Mouse (Mus musculus): ENCODE data around the gene Gnptab.
"Not testable (repeated sequence)": the region's sequence is repeated elsewhere in the genome, so short reads cannot be mapped to it uniquely, and the experiment has no call there.

Gene Gnptab

DNA sequence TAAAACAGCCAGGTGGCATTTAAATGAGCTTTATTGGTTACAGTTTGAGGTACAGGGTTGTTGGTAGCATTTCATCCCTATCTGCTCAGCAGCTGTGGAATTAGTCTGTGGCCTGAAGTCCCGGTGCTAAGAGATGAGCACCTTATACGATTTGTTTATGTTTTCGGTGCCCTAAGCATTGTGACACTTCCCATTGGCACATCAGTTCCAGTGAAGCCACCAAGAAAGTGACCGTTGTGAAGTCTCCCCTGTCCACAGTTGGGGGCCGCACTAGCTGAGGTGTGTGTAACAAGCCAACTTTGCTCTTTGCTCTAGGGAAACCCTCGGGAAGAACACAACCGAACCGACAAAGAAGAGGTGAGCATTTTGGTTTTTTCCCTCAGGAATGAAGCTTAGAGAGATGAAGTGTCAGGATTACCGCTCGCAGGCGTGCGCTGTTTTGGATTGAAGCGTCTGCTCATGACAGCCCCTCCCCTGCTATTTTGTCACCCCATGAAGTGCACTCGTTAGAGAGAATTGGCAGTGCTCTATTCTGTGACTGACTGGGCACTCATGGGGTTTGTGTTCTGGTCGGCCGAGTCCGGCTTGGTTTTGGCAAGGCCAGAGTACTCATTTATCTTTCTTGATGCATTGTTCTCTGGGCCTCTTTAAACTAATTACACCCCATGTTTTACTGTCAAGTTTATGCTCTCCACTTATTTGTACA is 33.5 kb downstream of the Gnptab start:
- no peak for DNase-seq (ENCODE audit: low spot score in 2 of 2)

DNA sequence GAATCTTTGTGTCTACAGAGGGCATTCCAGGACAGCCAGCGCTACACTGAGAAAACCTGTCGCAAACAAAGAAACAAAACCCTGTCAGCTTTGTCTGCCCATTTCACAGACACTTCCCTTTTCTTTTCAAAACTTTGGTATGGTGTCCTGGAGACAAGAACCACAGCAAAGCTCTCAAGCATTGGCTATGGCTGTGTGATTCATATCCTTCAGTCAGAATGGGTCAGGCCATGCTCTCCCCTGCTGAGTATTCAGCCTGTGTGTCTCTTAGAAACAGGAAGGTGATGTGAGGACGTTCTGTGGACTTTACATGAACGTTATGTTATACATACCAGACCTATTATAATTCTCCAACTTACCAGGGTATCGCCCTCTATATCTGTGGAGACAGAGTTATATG is 38.8 kb downstream of the Gnptab start:
- DNase-seq (ENCODE audit: low spot score in 2 of 2) = no peak

DNA sequence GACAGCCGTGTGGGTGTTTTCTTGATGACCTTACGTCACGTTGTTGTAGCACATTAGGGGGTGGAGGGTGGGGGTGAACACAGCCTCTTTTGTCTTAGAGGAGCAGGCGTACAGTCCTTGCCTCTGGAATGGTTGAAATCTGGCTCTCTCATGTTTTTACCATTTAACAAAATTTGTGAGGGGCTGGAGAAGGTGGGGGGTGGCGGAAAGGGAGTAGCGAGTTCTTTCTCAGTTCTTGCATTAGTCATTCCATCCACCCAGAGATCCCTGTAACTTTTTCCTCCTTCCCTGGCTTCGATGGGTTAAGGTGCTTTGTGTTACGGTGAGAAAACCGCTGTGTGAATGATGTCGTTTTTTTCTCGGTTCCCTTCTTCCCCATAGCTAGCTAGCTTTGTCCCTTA is 41.2 kb downstream of the Gnptab start:
- DNase-seq (ENCODE audit: low spot score in 2 of 2) = no peak

DNA sequence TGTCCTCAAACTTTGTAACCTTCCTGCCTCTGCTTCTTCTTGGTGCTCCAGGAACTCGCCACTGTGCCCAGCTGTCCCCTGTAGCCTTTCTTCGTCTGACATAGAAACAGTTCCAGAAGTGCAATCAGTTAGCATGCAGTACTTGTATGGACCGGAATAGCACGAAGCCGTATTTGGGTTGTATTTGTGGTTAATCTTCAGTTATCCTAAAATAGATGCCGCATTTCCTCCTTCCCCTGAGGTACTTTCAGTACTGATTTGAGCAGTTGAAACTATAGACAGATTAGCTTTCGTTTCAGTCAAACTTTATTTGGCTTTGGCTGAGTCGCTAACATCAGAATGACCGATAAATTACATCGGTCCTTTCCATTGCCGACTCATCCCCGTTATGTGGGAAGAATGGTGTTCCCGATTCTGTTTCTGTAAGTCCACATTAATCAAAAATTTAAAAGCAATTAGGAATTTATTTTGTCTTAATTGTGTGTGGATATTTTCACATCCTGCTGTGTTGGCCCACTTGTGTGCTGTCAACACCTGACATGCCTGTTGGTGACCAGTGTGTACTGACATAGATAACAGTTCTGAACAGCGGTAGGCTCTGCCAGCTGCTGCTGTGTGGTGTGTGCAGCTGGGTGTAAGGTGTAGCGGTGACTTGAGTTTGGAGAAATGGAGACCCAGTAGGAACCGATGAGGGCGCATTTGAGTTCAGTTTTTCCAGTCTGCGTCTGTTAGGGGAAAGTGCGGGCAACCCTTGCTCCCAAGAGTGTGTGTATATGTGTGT is 41.9 kb downstream of the Gnptab start:
- DNase-seq (ENCODE audit: low spot score in 2 of 2) = no peak

- peak in 1 of 2 experiments; percentile 28 for DNase-seq (ENCODE audit: low spot score in 2 of 2)
Measured at GRCm38 (mm10) chr10:88426158-88426816, 47.4 kb downstream of the Gnptab start.

DNA sequence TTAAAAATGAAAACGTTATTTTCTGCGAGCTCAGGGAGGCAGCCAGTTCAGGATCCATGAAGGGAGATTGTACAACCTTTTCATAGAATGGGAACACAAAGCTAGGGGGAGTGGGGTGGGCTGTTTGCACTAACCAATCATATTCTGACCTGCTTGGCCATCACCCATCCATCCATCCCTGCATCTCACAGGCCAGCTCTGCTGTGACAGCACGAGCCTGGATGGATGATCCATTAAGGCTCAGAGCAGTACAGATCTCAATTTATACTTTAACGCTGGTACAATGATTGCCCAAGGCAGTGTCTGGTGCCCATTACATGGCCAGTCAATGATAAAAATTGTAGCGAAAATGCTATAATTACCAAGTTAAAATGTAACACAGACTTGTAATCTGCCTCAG is 48.0 kb downstream of the Gnptab start:
- no peak for DNase-seq (ENCODE audit: low spot score in 2 of 2)

DNA sequence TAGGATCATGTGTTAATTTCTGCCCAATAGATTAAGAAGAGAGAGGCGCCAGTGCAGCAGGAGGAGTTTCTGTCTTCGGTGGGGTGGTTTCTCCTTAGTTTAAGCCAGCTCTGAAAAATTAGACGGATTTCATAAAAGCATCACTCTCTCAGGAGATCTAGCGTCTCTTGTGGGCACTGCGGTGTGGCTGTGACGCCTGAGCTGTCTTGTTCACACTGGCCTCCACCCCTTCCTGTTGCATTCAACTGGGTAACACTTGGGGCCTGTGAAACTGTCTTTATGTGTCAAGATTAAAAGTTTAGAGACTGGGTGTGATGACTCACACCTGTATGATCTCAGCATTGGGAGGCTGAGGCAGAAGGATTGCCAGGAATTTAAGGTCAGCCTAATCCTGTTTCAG is 49.1 kb downstream of the Gnptab start:
- DNase-seq (ENCODE audit: low spot score in 2 of 2) = no peak

DNA sequence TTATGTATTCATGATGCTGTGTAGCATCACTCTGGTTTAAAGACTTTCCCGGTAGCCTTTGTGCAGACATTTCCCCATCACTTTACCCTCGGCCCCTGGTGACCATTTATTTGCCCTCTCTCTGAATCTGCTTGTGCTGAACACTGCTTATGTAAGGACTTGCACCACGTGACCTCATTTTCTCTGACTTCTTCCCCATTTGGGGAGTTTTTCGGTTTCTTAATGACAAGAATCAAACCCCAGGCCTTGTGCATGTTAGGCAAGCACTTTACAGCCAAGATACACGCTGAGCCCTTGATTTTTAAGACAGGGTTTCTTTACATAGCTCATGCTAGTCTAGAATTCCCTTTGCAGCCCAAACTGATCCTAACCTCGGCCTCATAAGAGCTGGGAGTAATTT is 62.3 kb downstream of the Gnptab start:
- DNase-seq (ENCODE audit: low spot score in 2 of 2) = no peak

GRCm38 (mm10) chr10:88451221-88451620 is 72.3 kb downstream of the Gnptab start:
- DNase-seq (ENCODE audit: low spot score in 2 of 2) = no peak

GRCm38 (mm10) chr10:88451990-88452389 is 73.1 kb downstream of the Gnptab start:
- no peak for DNase-seq (ENCODE audit: low spot score in 2 of 2)

DNA sequence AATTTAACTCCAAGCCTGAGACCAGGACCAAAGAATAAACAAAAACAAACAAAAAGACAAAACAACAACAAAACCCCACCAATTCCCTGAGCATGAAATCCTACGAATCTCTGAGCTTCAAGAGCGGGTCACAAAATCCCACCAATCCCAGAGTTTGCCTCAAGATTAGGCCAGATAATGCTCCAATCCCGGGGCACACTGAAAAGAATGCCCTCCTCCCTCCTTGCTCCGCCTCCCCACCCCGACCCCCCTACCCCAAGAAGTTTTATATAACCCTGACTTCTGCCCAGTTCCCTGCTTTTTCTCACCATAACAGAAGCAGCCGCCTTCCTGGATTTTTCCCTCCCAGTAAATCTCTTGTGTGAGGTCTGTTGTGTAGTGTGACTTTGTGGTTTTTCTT is 78.9 kb downstream of the Gnptab start:
- DNase-seq (ENCODE audit: low spot score in 2 of 2) = no peak

GRCm38 (mm10) chr10:88459502-88459992 is 80.6 kb downstream of the Gnptab start, which contains the start of gene Sycp3:
Gene Sycp3, plus strand, starts transcription at chr10:88459569.
- DNase-seq (ENCODE audit: low spot score in 2 of 2) = no peak

- DNase-seq (ENCODE audit: low spot score in 2 of 2) = no peak
Measured at GRCm38 (mm10) chr10:88460122-88460820, 81.3 kb downstream of the Gnptab start.

DNA sequence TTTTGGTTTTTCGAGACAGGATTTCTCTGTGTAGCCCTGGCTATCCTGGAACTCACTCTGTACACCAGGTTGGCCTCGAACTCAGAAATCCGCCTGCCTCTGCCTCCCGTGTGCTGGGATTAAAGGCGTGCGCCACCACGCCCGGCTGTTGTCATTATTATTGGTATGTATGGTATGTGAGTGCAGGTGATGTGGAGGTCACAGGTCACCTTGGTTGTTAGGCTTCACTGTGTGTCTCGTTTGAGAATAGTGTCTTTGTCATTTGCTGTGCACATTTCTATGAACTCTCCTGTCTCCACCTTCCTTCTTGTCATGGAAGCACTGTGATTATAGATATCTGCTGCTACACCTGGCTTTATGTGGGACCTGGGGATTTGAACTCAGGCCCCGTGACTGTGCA is 103.9 kb downstream of the Gnptab start:
- DNase-seq (ENCODE audit: low spot score in 2 of 2) = not testable (repeated sequence)

- DNase-seq (ENCODE audit: low spot score in 2 of 2) = no peak
Measured at GRCm38 (mm10) chr10:88488629-88489028, 109.7 kb downstream of the Gnptab start.

GRCm38 (mm10) chr10:88491632-88492031 is 112.7 kb downstream of the Gnptab start:
- DNase-seq (ENCODE audit: low spot score in 2 of 2) = no peak

DNA sequence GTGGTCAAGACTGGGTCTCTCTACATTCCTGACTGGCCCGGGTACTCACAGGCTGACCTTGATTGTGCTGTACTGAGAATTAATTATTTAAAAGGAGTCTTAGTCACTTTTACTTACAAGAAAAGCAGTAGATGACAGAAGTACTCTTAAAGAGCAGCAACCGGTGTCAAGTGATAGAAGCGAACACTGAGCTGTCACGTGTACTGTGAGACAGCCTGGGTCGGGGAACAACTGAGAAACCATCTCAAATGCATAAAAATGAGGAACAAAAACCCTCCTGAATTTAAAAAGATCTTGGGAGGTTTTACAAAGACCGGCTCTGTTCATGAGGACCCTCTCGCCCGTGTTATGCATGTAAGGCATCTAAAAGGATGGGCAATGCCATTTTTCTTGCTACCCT is 113.7 kb downstream of the Gnptab start:
- DNase-seq (ENCODE audit: low spot score in 2 of 2) = no peak

DNA sequence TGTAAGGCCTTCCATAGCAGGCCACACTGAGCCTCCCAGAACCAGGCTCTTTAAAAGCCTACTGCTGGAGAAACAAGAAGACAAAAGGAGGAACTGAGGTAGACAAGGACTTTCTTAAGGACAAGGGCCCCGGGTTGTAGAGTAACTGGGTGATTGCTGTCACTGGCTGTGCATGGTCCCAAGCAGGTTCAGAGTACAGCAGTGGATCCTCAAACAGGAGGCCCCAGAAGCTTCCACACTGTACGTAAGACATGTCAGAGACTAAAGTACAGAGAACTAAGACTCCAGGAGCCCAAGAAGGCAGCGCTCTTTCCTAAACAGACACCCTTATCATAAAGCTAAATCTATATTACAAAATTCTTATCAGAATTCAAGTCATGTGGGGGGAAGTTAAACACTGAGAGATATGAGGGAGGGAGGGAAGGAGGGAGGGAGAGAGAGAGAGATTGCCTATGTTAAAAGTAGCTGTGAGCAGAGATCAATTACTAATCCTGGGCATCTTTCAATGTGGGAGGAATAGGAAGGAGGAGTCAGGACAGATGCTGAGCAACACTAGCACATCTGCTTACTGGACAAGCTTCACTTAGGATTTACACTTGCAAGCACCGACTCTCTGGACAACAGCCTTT is 116.1 kb downstream of the Gnptab start:
- DNase-seq (ENCODE audit: low spot score in 2 of 2) = no peak
